Mouse (Mus musculus): Measurements from ENCODE around the gene Nos2. TPM values are rescaled to one million over a fixed set of nuclear protein-coding genes. Genes with fewer than 3 reads are reported as not detected.

Nos2 gene
- total and polyA plus RNA-seq, 3 experiments: not detected

GRCm38 (mm10) chr11:78961221-78961620 is 40.6 kb downstream of the Nos2 start:
- H3K4me1 ChIP-seq (ENCODE audit: insufficient read depth, low read depth, low read length): peaks cover 17% of the 10 kb centered on the region
- H3K27me3 ChIP-seq (ENCODE audit: insufficient read depth, low read length): peaks cover 29% of the 10 kb centered on the region
- H3K9me3 ChIP-seq (replicated peaks): no peaks in the 10 kb centered on the region
- no peak for DNase-seq (ENCODE audit: low spot score)
- no peak for TF ChIP-seq CTCF (IDR thresholded peaks at IDR 0.05; ENCODE audit: low read depth, low read length)
- no peak for TF ChIP-seq GATA2 (IDR thresholded peaks at IDR 0.05; ENCODE audit: borderline replicate concordance, low read depth, low read length)
- TF ChIP-seq POLR2AphosphoS5 (IDR thresholded peaks at IDR 0.05; ENCODE audit: insufficient replicate concordance, low read depth, low read length): no peak
- no peak for TF ChIP-seq TAL1 (conservative IDR thresholded peaks at IDR 0.05; ENCODE audit: low read depth, low read length)
- no peak for TF ChIP-seq GATA1 (IDR thresholded peaks at IDR 0.05; ENCODE audit: borderline replicate concordance, low read length)
- no peak for ATAC-seq (ENCODE audit: extremely low read depth, insufficient number of reproducible peaks, low FRiP score, poor library complexity, severe bottlenecking)
- no peak overlapping the region for H3K4me3 ChIP-seq (ENCODE audit: low read depth, low read length)
- H3K36me3 ChIP-seq (replicated peaks): peaks cover 54% of the 10 kb centered on the region

GRCm38 (mm10) chr11:78967371-78967770 is 46.8 kb downstream of the Nos2 start:
- no peak for ATAC-seq (ENCODE audit: extremely low read depth, insufficient number of reproducible peaks, low FRiP score, poor library complexity, severe bottlenecking)
- H3K36me3 ChIP-seq (replicated peaks): peaks cover 98% of the 10 kb centered on the region

GRCm38 (mm10) chr11:78968121-78968520 is 47.5 kb downstream of the Nos2 start:
- H3K27me3 ChIP-seq (ENCODE audit: insufficient read depth, low read length): no peaks in the 10 kb centered on the region
- peaks cover 28% of the 10 kb centered on the region for H3K4me1 ChIP-seq (ENCODE audit: insufficient read depth, low read depth, low read length)
- DNase-seq (ENCODE audit: low spot score) (no peak), ATAC-seq (ENCODE audit: extremely low read depth, insufficient number of reproducible peaks, low FRiP score, poor library complexity, severe bottlenecking) (no peak)
- no peaks in the 10 kb centered on the region for H3K9me3 ChIP-seq (replicated peaks)
- no peak overlapping the region for H3K4me3 ChIP-seq (ENCODE audit: low read depth, low read length)
- TF ChIP-seq POLR2AphosphoS5 (IDR thresholded peaks at IDR 0.05; ENCODE audit: insufficient replicate concordance, low read depth, low read length) (no peak), GATA1 (IDR thresholded peaks at IDR 0.05; ENCODE audit: borderline replicate concordance, low read length) (no peak), CTCF (IDR thresholded peaks at IDR 0.05; ENCODE audit: low read depth, low read length) (no peak), GATA2 (IDR thresholded peaks at IDR 0.05; ENCODE audit: borderline replicate concordance, low read depth, low read length) (no peak), TAL1 (conservative IDR thresholded peaks at IDR 0.05; ENCODE audit: low read depth, low read length) (no peak)
- H3K36me3 ChIP-seq (replicated peaks): peaks cover 98% of the 10 kb centered on the region

More at GRCm38 (mm10) chr11:78967371-78967770, 46.8 kb downstream of the Nos2 start:
- peaks cover 23% of the 10 kb centered on the region for H3K4me1 ChIP-seq (ENCODE audit: insufficient read depth, low read depth, low read length)
- H3K9me3 ChIP-seq (replicated peaks): no peaks in the 10 kb centered on the region
- peak; percentile 44 for DNase-seq (ENCODE audit: low spot score)
- H3K27me3 ChIP-seq (ENCODE audit: insufficient read depth, low read length): no peaks in the 10 kb centered on the region
- no peak overlapping the region for H3K4me3 ChIP-seq (ENCODE audit: low read depth, low read length)
- TF ChIP-seq GATA2 (IDR thresholded peaks at IDR 0.05; ENCODE audit: borderline replicate concordance, low read depth, low read length) (no peak), CTCF (IDR thresholded peaks at IDR 0.05; ENCODE audit: low read depth, low read length) (peak; percentile 44; the same call in 1 of the 2 replicates)

- H3K4me3 ChIP-seq (ENCODE audit: low read depth, low read length): no peak overlapping the region
- no peak for TF ChIP-seq CTCF (IDR thresholded peaks at IDR 0.05; ENCODE audit: low read depth, low read length)
- no peak for TF ChIP-seq GATA2 (IDR thresholded peaks at IDR 0.05; ENCODE audit: borderline replicate concordance, low read depth, low read length)
- TF ChIP-seq POLR2AphosphoS5 (IDR thresholded peaks at IDR 0.05; ENCODE audit: insufficient replicate concordance, low read depth, low read length): no peak
- TF ChIP-seq GATA1 (IDR thresholded peaks at IDR 0.05; ENCODE audit: borderline replicate concordance, low read length): no peak
- ATAC-seq (ENCODE audit: extremely low read depth, insufficient number of reproducible peaks, low FRiP score, poor library complexity, severe bottlenecking): no peak
- DNase-seq (ENCODE audit: low spot score): no peak
- peaks cover 99% of the 10 kb centered on the region for H3K36me3 ChIP-seq (replicated peaks)
- H3K27me3 ChIP-seq (ENCODE audit: insufficient read depth, low read length): no peaks in the 10 kb centered on the region
- peaks cover 44% of the 10 kb centered on the region for H3K4me1 ChIP-seq (ENCODE audit: insufficient read depth, low read depth, low read length)
- no peaks in the 10 kb centered on the region for H3K9me3 ChIP-seq (replicated peaks)
Measured at GRCm38 (mm10) chr11:78971096-78971495, 50.5 kb downstream of the Nos2 start.

GRCm38 (mm10) chr11:78971746-78972145 is 51.2 kb downstream of the Nos2 start:
- TF ChIP-seq TAL1 (conservative IDR thresholded peaks at IDR 0.05; ENCODE audit: low read depth, low read length) (no peak), POLR2AphosphoS5 (IDR thresholded peaks at IDR 0.05; ENCODE audit: insufficient replicate concordance, low read depth, low read length) (no peak)
- Histone ChIP-seq H3K4me3 (ENCODE audit: low read depth, low read length) (no peak overlapping the region), H3K36me3 (replicated peaks) (peaks cover 99% of the 10 kb centered on the region), H3K27me3 (ENCODE audit: insufficient read depth, low read length) (no peaks in the 10 kb centered on the region), H3K9me3 (replicated peaks) (no peaks in the 10 kb centered on the region), H3K4me1 (ENCODE audit: insufficient read depth, low read depth, low read length) (peaks cover 49% of the 10 kb centered on the region)
- DNase-seq (ENCODE audit: low spot score) (no peak), ATAC-seq (ENCODE audit: extremely low read depth, insufficient number of reproducible peaks, low FRiP score, poor library complexity, severe bottlenecking) (no peak)

- H3K36me3 ChIP-seq (replicated peaks): peaks cover 99% of the 10 kb centered on the region
- ATAC-seq (ENCODE audit: extremely low read depth, insufficient number of reproducible peaks, low FRiP score, poor library complexity, severe bottlenecking) (no peak), DNase-seq (ENCODE audit: low spot score) (no peak)
- no peaks in the 10 kb centered on the region for H3K27me3 ChIP-seq (ENCODE audit: insufficient read depth, low read length)
- H3K4me1 ChIP-seq (ENCODE audit: insufficient read depth, low read depth, low read length): peaks cover 49% of the 10 kb centered on the region
- TF ChIP-seq TAL1 (conservative IDR thresholded peaks at IDR 0.05; ENCODE audit: low read depth, low read length): no peak
- TF ChIP-seq GATA1 (IDR thresholded peaks at IDR 0.05; ENCODE audit: borderline replicate concordance, low read length): no peak
- TF ChIP-seq GATA2 (IDR thresholded peaks at IDR 0.05; ENCODE audit: borderline replicate concordance, low read depth, low read length): no peak
- no peak for TF ChIP-seq CTCF (IDR thresholded peaks at IDR 0.05; ENCODE audit: low read depth, low read length)
- TF ChIP-seq POLR2AphosphoS5 (IDR thresholded peaks at IDR 0.05; ENCODE audit: insufficient replicate concordance, low read depth, low read length): no peak
- no peak overlapping the region for H3K4me3 ChIP-seq (ENCODE audit: low read depth, low read length)
- no peaks in the 10 kb centered on the region for H3K9me3 ChIP-seq (replicated peaks)
Measured at GRCm38 (mm10) chr11:78972328-78972727, 51.7 kb downstream of the Nos2 start.

GRCm38 (mm10) chr11:78972811-78973351 is 52.3 kb downstream of the Nos2 start:
- peaks cover 48% of the 10 kb centered on the region for H3K4me1 ChIP-seq (ENCODE audit: insufficient read depth, low read depth, low read length)
- ATAC-seq (ENCODE audit: extremely low read depth, insufficient number of reproducible peaks, low FRiP score, poor library complexity, severe bottlenecking) (no peak), DNase-seq (ENCODE audit: low spot score) (no peak)
- H3K9me3 ChIP-seq (replicated peaks): no peaks in the 10 kb centered on the region
- peaks cover 99% of the 10 kb centered on the region for H3K36me3 ChIP-seq (replicated peaks)
- H3K27me3 ChIP-seq (ENCODE audit: insufficient read depth, low read length): no peaks in the 10 kb centered on the region
- TF ChIP-seq TAL1 (conservative IDR thresholded peaks at IDR 0.05; ENCODE audit: low read depth, low read length) (no peak), GATA2 (IDR thresholded peaks at IDR 0.05; ENCODE audit: borderline replicate concordance, low read depth, low read length) (no peak), GATA1 (IDR thresholded peaks at IDR 0.05; ENCODE audit: borderline replicate concordance, low read length) (no peak), POLR2AphosphoS5 (IDR thresholded peaks at IDR 0.05; ENCODE audit: insufficient replicate concordance, low read depth, low read length) (no peak), CTCF (IDR thresholded peaks at IDR 0.05; ENCODE audit: low read depth, low read length) (no peak)
- no peak overlapping the region for H3K4me3 ChIP-seq (ENCODE audit: low read depth, low read length)
